Mouse (Mus musculus) liver, adult 2 months (tissue): ENCODE measurements around the gene Brix1.

ENCODE experiments used
- CTCF ChIP-seq: fragments of 200-500 bp; IDR thresholded peaks from 2 replicates; pipeline ENCODE4 v1.5.1; 2011; ENCODE audit warnings: low read depth, low read length, control low read depth
- POLR2A ChIP-seq: fragments of 200-500 bp; IDR thresholded peaks from 2 replicates; pipeline ENCODE4 v1.6.1; 2011; ENCODE audit warnings: low read length, control low read depth; ENCODE audit not compliant: insufficient read depth; ENCODE audit errors: extremely low read depth

DNA sequence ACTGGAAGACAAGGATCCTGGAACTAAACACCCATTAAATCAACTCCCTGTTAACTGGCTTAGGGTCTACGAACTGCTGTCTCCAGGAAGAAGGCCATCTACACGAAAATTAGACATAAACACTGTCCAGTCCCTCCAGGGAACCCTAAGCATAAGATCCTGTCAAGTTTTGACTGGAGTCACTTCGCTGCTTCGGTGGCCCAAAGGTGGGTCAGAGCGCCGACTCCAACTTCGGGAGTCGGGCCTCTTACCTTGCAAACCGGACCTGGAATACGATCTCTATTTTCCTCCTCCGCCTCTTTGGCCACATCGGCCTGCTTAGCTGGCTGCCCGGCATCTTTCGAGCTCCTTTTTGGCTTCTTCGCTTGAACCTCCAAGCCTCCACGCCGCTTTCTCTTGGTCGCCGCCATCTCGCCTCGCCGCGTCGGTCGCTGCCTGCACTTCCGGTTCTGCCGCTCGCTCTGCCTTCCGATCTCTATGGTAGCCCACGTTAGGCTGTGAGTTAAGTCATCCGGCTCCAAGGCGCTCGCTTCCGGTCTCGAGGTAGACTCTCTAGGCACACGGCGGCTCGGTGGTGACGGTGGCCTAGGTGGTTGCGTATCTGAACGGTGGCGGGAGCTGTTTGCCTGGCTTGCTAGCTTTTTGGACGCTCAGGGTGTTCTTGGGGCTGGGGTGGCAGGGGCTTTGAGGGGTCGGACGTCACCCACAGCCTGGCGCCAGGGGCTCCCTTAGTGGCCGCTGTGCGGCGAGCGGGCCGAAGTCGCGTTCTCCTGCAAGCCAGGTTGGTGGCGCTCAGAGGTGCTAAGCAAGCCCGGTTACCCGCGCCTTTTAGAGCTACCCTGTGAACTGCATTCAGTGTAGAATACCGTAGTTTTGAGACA, at the start of gene Brix1, which contains the start of gene Rad1:
- no peak for TF ChIP-seq CTCF
- TF ChIP-seq POLR2A: peak; percentile 52; the same call in 1 of the 2 replicates
